Mouse (Mus musculus) heart, embryonic 10.5 days (tissue): ENCODE data around the gene Plekhg6. TPM values are rescaled to one million over a fixed set of nuclear protein-coding genes. Genes with fewer than 3 reads are reported as not detected.

ENCODE experiments used
- polyA plus RNA-seq: library from polyadenylated mRNA; unstranded; fragments of >200 nt; fragmentation: Nextera tagmentation; extraction: Ambion mirVana; gene quantifications from 2 replicates; pipeline ENCODE4 v1.2.1, GENCODE M21; 2016

Plekhg6 gene
- polyA plus RNA-seq, 1 experiment from 2014 or later, result 0.20 TPM

Other genes with a start within 250 kb of the Plekhg6 start
- 73.2 and 92.7 TPM in 2 replicates for gene Nop2, start 248.9 kb downstream of the Plekhg6 start, polyA plus RNA-seq
- 11.7 and 11.9 TPM in 2 replicates for gene Iffo1, start 235.6 kb downstream of the Plekhg6 start, polyA plus RNA-seq
- gene Gapdh, start 214.3 kb downstream of the Plekhg6 start, polyA plus RNA-seq, result 3,676 and 4,272 TPM in 2 replicates
- gene Ncapd2, start 189.1 kb downstream of the Plekhg6 start, polyA plus RNA-seq, result 128 and 140 TPM in 2 replicates
- 246 and 251 TPM in 2 replicates for gene Mrpl51, start 189.0 kb downstream of the Plekhg6 start, polyA plus RNA-seq
- 3.4 TPM in 2 replicates for gene Vamp1, start 165.2 kb downstream of the Plekhg6 start, polyA plus RNA-seq
- 2.7 and 3.1 TPM in 2 replicates for gene Tapbpl, start 148.9 kb downstream of the Plekhg6 start, polyA plus RNA-seq
- 1.3 and 2.1 TPM in 2 replicates for gene Cd27, start 143.8 kb downstream of the Plekhg6 start, polyA plus RNA-seq
- gene Tuba3a, start 94.8 kb downstream of the Plekhg6 start, polyA plus RNA-seq, result 0.09 TPM in 1 of 2 replicates, not detected in the other
- gene Ltbr, start 66.9 kb downstream of the Plekhg6 start, polyA plus RNA-seq, result 37.8 and 40.4 TPM in 2 replicates
- gene Scnn1a, start 60.1 kb downstream of the Plekhg6 start, polyA plus RNA-seq, result 0.65 and 0.98 TPM in 2 replicates
- 33.6 and 35.3 TPM in 2 replicates for gene Tnfrsf1a, start 31.4 kb downstream of the Plekhg6 start, polyA plus RNA-seq
- gene Cd9, start 114.0 kb upstream of the Plekhg6 start, polyA plus RNA-seq, result 70.2 and 73.2 TPM in 2 replicates
- gene Vwf, start 166.0 kb upstream of the Plekhg6 start, polyA plus RNA-seq, result 22.1 and 26.0 TPM in 2 replicates